Comparison of ENCODE assay signal across 9 mouse cellular contexts in the genomic region with DNA sequence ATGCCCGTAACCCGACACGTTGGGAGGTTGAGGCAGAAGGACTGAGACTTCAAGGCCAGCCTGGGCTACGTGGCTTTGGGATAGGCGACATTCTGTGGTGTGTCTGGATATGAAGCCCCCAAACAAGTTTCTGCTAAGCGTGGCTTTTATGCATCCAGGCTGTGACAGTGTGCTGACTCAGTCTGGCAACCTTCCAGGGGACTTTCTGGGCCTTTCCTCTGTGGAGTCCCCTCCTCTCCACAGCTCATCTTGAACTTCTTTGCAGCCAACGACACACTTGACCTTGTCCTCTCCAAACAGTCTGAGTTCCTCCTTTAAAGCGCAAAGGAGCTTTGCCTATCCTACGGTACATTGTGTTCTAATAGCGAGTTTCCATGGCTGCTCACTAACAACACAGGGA. TPM values are rescaled to one million over a fixed set of nuclear protein-coding genes. Genes with fewer than 3 reads are reported as not detected.
DNase-seq lines count a peak whose midpoint lies in the region; ATAC-seq and TF ChIP-seq lines count a peak whose summit lies in the region.
"Had no signal": no experiment of that assay in that cellular context is flagged by ENCODE, and none has a peak within 500 bp of the region (broad histone marks: within the 10 kb centered on the region; RNA-seq: fewer than 3 reads in every experiment).

No protein-coding gene starts in this region.

- H3K4me1 ChIP-seq in hindbrain, embryonic 13.5 days (replicated peaks) = peaks cover 35% of the 10 kb centered on the region
- peaks cover 18% of the 10 kb centered on the region for H3K4me1 ChIP-seq in hindbrain, embryonic 12.5 days
- H3K4me1 ChIP-seq in embryonic fibroblast, embryonic 13.5 days (ENCODE audit: control insufficient read depth, insufficient read depth, low read length) = peaks cover 7% of the 10 kb centered on the region
- H3K4me1 ChIP-seq in hindbrain, postnatal 0 days (ENCODE audit: insufficient read depth, low read length) = peaks cover 5% of the 10 kb centered on the region; the same call in 1 of the 2 replicates

- H3K27me3 ChIP-seq in hindbrain, embryonic 13.5 days = no peaks in the 10 kb centered on the region
- H3K27me3 ChIP-seq in hindbrain, embryonic 12.5 days = no peaks in the 10 kb centered on the region
- no peaks in the 10 kb centered on the region for H3K27me3 ChIP-seq in hindbrain, postnatal 0 days (ENCODE audit: insufficient read depth, low read length)

- H3K4me2 ChIP-seq in hindbrain, embryonic 13.5 days = no peak overlapping the region
- H3K4me2 ChIP-seq in hindbrain, embryonic 12.5 days (replicated peaks) = no peak overlapping the region
- no peak overlapping the region for H3K4me2 ChIP-seq in hindbrain, postnatal 0 days (ENCODE audit: low read depth, low read length)

- 0 out of 2 replicates have a peak overlapping the region, but pooled peaks have one; percentile 26 for H3K9ac ChIP-seq in hindbrain, embryonic 13.5 days
- no peak overlapping the region for H3K9ac ChIP-seq in hindbrain, embryonic 12.5 days
- H3K9ac ChIP-seq in hindbrain, postnatal 0 days (replicated peaks; ENCODE audit: low read length) = no peak overlapping the region

- TF ChIP-seq POLR2A in embryonic fibroblast, embryonic 13.5 days (IDR thresholded peaks at IDR 0.05; ENCODE audit: low read depth, low read length) = no peak

- peak overlapping the region; percentile 71 for H3K27ac ChIP-seq in hindbrain, embryonic 13.5 days
- H3K27ac ChIP-seq in hindbrain, embryonic 12.5 days = no peak overlapping the region
- H3K27ac ChIP-seq in embryonic fibroblast, embryonic 13.5 days (ENCODE audit: insufficient read depth, low read length) = peak overlapping the region; percentile 72
- H3K27ac ChIP-seq in hindbrain, postnatal 0 days = peak overlapping the region; percentile 62

- H3K36me3 ChIP-seq in hindbrain, embryonic 13.5 days = no peaks in the 10 kb centered on the region
- H3K36me3 ChIP-seq in hindbrain, embryonic 12.5 days = no peaks in the 10 kb centered on the region
- H3K36me3 ChIP-seq in hindbrain, postnatal 0 days (ENCODE audit: insufficient read depth, low read length) = no peaks in the 10 kb centered on the region
- H3K36me3 ChIP-seq: G1E had no signal

- ATAC-seq in hindbrain, embryonic 13.5 days (ENCODE audit: low FRiP score) = 0 out of 2 replicates have a peak, but pooled peaks have one; percentile 22
- no peak for ATAC-seq in hindbrain, embryonic 12.5 days (ENCODE audit: low FRiP score)
- no peak for ATAC-seq in hindbrain, postnatal 0 days

- no peaks in the 10 kb centered on the region for H3K9me3 ChIP-seq in hindbrain, embryonic 13.5 days
- H3K9me3 ChIP-seq in hindbrain, embryonic 12.5 days (replicated peaks) = no peaks in the 10 kb centered on the region
- H3K9me3 ChIP-seq in hindbrain, postnatal 0 days (ENCODE audit: low read length) = no peaks in the 10 kb centered on the region
- H3K9me3 ChIP-seq: G1E had no signal

- no peak for TF ChIP-seq CTCF in embryonic fibroblast, embryonic 13.5 days (IDR thresholded peaks at IDR 0.05; ENCODE audit: borderline replicate concordance, insufficient read depth, low read length)
- TF ChIP-seq CTCF in hindbrain, postnatal 0 days (IDR thresholded peaks at IDR 0.05; ENCODE audit: low read depth) = no peak

- WGBS in hindbrain, embryonic 13.5 days = 67% methylated on average over 10 of the region's 10 CpGs
- 77% methylated on average over 10 of the region's 10 CpGs for WGBS in hindbrain, embryonic 12.5 days
- WGBS in hindbrain, postnatal 0 days = 56% methylated on average over 10 of the region's 10 CpGs

- peak; percentile 46 for DNase-seq in ovary, postnatal 36 days (ENCODE audit: low spot score)
- no peak for DNase-seq in ovary, postnatal 14 days (ENCODE audit: low spot score)
- DNase-seq in hindbrain, postnatal 0 days (ENCODE audit: low spot score) = peak; percentile 66
- DNase-seq in right cerebral cortex, postnatal 14 days = peak; percentile 44
- no peak for DNase-seq in yolk sac, embryonic 10.5 days (ENCODE audit: low spot score)

- H3K4me3 ChIP-seq in hindbrain, embryonic 13.5 days = no peak overlapping the region
- H3K4me3 ChIP-seq in hindbrain, embryonic 12.5 days = no peak overlapping the region
- H3K4me3 ChIP-seq in embryonic fibroblast, embryonic 13.5 days (ENCODE audit: insufficient read depth, low read length) = no peak overlapping the region
- no peak overlapping the region for H3K4me3 ChIP-seq in hindbrain, postnatal 0 days (ENCODE audit: low read length)

RNA-seq across cellular contexts. Expression of a gene that starts 15.5 kb away (rescaled TPM):
- polyA plus RNA-seq in hindbrain, embryonic 13.5 days (2015; fragmentation: Nextera tagmentation; extraction: Ambion mirVana) = 15.5 and 16.7 TPM in 2 replicates
- 23.2 and 25.1 TPM in 2 replicates for polyA plus RNA-seq in hindbrain, embryonic 12.5 days (2016; fragmentation: Nextera tagmentation; extraction: Ambion mirVana)
- 43.0 and 53.9 TPM in 2 replicates for polyA plus RNA-seq in embryonic fibroblast, embryonic 13.5 days (2011; ENCODE audit: insufficient read length, low read depth, missing spikeins)
- total RNA-seq in hindbrain, postnatal 0 days (2014; rRNA removed) = 7.6 and 34.3 TPM in 2 replicates
- polyA plus RNA-seq in hindbrain, postnatal 0 days (2015; fragmentation: Nextera tagmentation; extraction: Ambion mirVana) = 13.4 and 17.1 TPM in 2 replicates

RNA-seq across cellular contexts. Expression of a gene that starts 33.9 kb away (rescaled TPM):
- polyA plus RNA-seq in hindbrain, embryonic 13.5 days (2015; fragmentation: Nextera tagmentation; extraction: Ambion mirVana) = 0.09 TPM in 1 of 2 replicates, not detected in the other
- polyA plus RNA-seq in hindbrain, embryonic 12.5 days (2016; fragmentation: Nextera tagmentation; extraction: Ambion mirVana) = 0.12 and 0.22 TPM in 2 replicates
- not detected in 2 replicates for polyA plus RNA-seq in embryonic fibroblast, embryonic 13.5 days (2011; ENCODE audit: insufficient read length, low read depth, missing spikeins)
- total RNA-seq in hindbrain, postnatal 0 days (2014; rRNA removed) = 0.14 and 0.16 TPM in 2 replicates
- 0.06 TPM in 1 of 2 replicates, not detected in the other for polyA plus RNA-seq in hindbrain, postnatal 0 days (2015; fragmentation: Nextera tagmentation; extraction: Ambion mirVana)
- polyA plus RNA-seq: G1E had no signal

RNA-seq across cellular contexts. Expression of a gene that starts 55.7 kb away (rescaled TPM):
- polyA plus RNA-seq in hindbrain, embryonic 13.5 days (2015; fragmentation: Nextera tagmentation; extraction: Ambion mirVana) = 67.6 and 70.4 TPM in 2 replicates
- polyA plus RNA-seq in hindbrain, embryonic 12.5 days (2016; fragmentation: Nextera tagmentation; extraction: Ambion mirVana) = 87.6 and 103 TPM in 2 replicates
- polyA plus RNA-seq in embryonic fibroblast, embryonic 13.5 days (2011; ENCODE audit: insufficient read length, low read depth, missing spikeins) = 84.1 and 103 TPM in 2 replicates
- total RNA-seq in hindbrain, postnatal 0 days (2014; rRNA removed) = 23.8 and 26.7 TPM in 2 replicates
- polyA plus RNA-seq in hindbrain, postnatal 0 days (2015; fragmentation: Nextera tagmentation; extraction: Ambion mirVana) = 39.4 and 41.8 TPM in 2 replicates

Comparison
In these comparisons a context has a peak if more than half of its experiments do, and no peak if none do; other contexts are left out.
1. DNase-seq: peak in ovary, postnatal 36 days (single experiment), hindbrain, postnatal 0 days (single experiment) and right cerebral cortex, postnatal 14 days (single experiment); none in ovary, postnatal 14 days (single experiment) and yolk sac, embryonic 10.5 days (single experiment).